In genomic region chr9:83324336-83324735, GRCm38 (mm10) we compare ENCODE assay signal across 28 mouse cellular contexts.
A peak's percentile ranks its signal among the peaks of the same experiment; 100 is the strongest.
DNase-seq lines count a peak whose midpoint lies in the region; ATAC-seq lines count a peak whose summit lies in the region.
"Had no signal": no experiment of that assay in that cellular context is flagged by ENCODE, and none has a peak within 500 bp of the region (broad histone marks: within the 10 kb centered on the region; RNA-seq: fewer than 3 reads in every experiment).

No protein-coding gene starts in this region.

- H3K9ac ChIP-seq in midbrain, embryonic 16.5 days (ENCODE audit: low read depth, low read length), result no peak overlapping the region
- H3K9ac ChIP-seq: embryonic facial prominence, embryonic 13.5 days; heart, embryonic 12.5 days; hindbrain, embryonic 15.5 days; limb, embryonic 13.5 days; midbrain, embryonic 15.5 days; neural tube, embryonic 13.5 days had no signal

- WGBS in midbrain, embryonic 16.5 days, result 87% methylated on average over 3 of the region's 3 CpGs

- peaks cover 16% of the 10 kb centered on the region for H3K4me1 ChIP-seq in midbrain, embryonic 16.5 days (ENCODE audit: control insufficient read depth, insufficient read depth, low read length)
- H3K4me1 ChIP-seq: heart, embryonic 12.5 days had no signal

- H3K27ac ChIP-seq in midbrain, embryonic 16.5 days (ENCODE audit: low read length), result no peak overlapping the region
- H3K27ac ChIP-seq: embryonic facial prominence, embryonic 13.5 days; gastrocnemius, adult 2 months; heart, adult 2 months; hindbrain, embryonic 10.5 days; hindbrain, embryonic 15.5 days; limb, embryonic 13.5 days; midbrain, embryonic 15.5 days; neural tube, embryonic 13.5 days had no signal

- H3K27me3 ChIP-seq in midbrain, embryonic 16.5 days (ENCODE audit: control insufficient read depth, insufficient read depth, low read depth, low read length), result no peaks in the 10 kb centered on the region
- H3K27me3 ChIP-seq: CH12.LX; embryonic facial prominence, embryonic 13.5 days; heart, embryonic 12.5 days; hindbrain, embryonic 15.5 days; limb, embryonic 13.5 days; midbrain, embryonic 15.5 days; neural tube, embryonic 13.5 days had no signal

- H3K4me3 ChIP-seq in midbrain, embryonic 16.5 days (ENCODE audit: low read depth, low read length), result no peak overlapping the region
- H3K4me3 ChIP-seq: embryonic facial prominence, embryonic 13.5 days; gastrocnemius, adult 2 months; heart, adult 2 months; heart, embryonic 12.5 days; hindbrain, embryonic 10.5 days; hindbrain, embryonic 15.5 days; left cerebral cortex, adult 2 months; limb, embryonic 13.5 days; midbrain, embryonic 15.5 days; neural tube, embryonic 13.5 days had no signal

- DNase-seq in lung, postnatal 36 days, result peak; percentile 9
- no peak for DNase-seq in lung, postnatal 4 days
- DNase-seq in T-cell, adult 2 months (ENCODE audit: low spot score), result peak; percentile 4
- no peak for DNase-seq in retina, postnatal 1 day
- DNase-seq in testis, postnatal 14 days (ENCODE audit: low spot score), result no peak
- DNase-seq: adrenal gland, adult 8-10 months; B cell, adult 2 months; cerebellum, adult 9-11 months; gastrocnemius, adult 2 months; gastrocnemius, postnatal 36 days; heart, adult 2 months; kidney, adult 11 months; kidney, postnatal 14 days; thymus, postnatal 4 days had no signal

- no peak overlapping the region for H3K4me2 ChIP-seq in midbrain, embryonic 16.5 days (ENCODE audit: low read length)
- H3K4me2 ChIP-seq: embryonic facial prominence, embryonic 13.5 days; heart, embryonic 12.5 days; hindbrain, embryonic 15.5 days; limb, embryonic 13.5 days; liver, embryonic 11.5 days; midbrain, embryonic 15.5 days; neural tube, embryonic 13.5 days had no signal

- peak; percentile 84 for ATAC-seq in hematopoietic stem cell, adult 5-6 weeks (replicated peaks in 1 of 2; ENCODE audit: insufficient read depth in 1 of 2, low FRiP score in 2 of 2, low TSS enrichment in 1 of 2, low read depth in 1 of 2, poor library complexity in 2 of 2, severe bottlenecking in 2 of 2)
- no peak for ATAC-seq in midbrain, embryonic 16.5 days
- ATAC-seq: forebrain, embryonic 16.5 days; inflammation-experienced regulatory T-cells, adult 6 months; midbrain, embryonic 15.5 days had no signal

- H3K9me3 ChIP-seq in midbrain, embryonic 16.5 days (replicated peaks; ENCODE audit: control insufficient read depth, low read length, poor library complexity, severe bottlenecking), result no peaks in the 10 kb centered on the region
- H3K9me3 ChIP-seq: embryonic facial prominence, embryonic 13.5 days; heart, embryonic 12.5 days; hindbrain, embryonic 10.5 days; hindbrain, embryonic 15.5 days; limb, embryonic 13.5 days; midbrain, embryonic 15.5 days; neural tube, embryonic 13.5 days had no signal

- H3K36me3 ChIP-seq in midbrain, embryonic 16.5 days (ENCODE audit: control insufficient read depth, insufficient read depth, low read length), result no peaks in the 10 kb centered on the region
- H3K36me3 ChIP-seq: embryonic facial prominence, embryonic 13.5 days; heart, embryonic 12.5 days; hindbrain, embryonic 10.5 days; hindbrain, embryonic 15.5 days; limb, embryonic 13.5 days; midbrain, embryonic 15.5 days; neural tube, embryonic 13.5 days had no signal

Comparison
In these comparisons a context has a peak if more than half of its experiments do, and no peak if none do; other contexts are left out.
1. DNase-seq: peak in lung, postnatal 36 days (single experiment) and T-cell, adult 2 months (single experiment); none in lung, postnatal 4 days (0 of 2), retina, postnatal 1 day (single experiment) and testis, postnatal 14 days (single experiment).